In genomic region chr10:26798752-26799411, GRCm38 (mm10) we compare ENCODE assay signal across 8 mouse cellular contexts. TPM values are rescaled to one million over a fixed set of nuclear protein-coding genes. Genes with fewer than 3 reads are reported as not detected.
DNase-seq lines count a peak whose midpoint lies in the region; ATAC-seq and TF ChIP-seq lines count a peak whose summit lies in the region.

No protein-coding gene starts in this region.

- no peak for TF ChIP-seq POLR2A in kidney, adult 2 months (IDR thresholded peaks at IDR 0.05; ENCODE audit: low read depth, low read length)

- H3K4me2 ChIP-seq in heart, embryonic 14.5 days (ENCODE audit: low read length) = peak overlapping the region; percentile 14; the same call in 1 of the 2 replicates
- no peak overlapping the region for H3K4me2 ChIP-seq in hindbrain, embryonic 11.5 days (replicated peaks; ENCODE audit: low read depth, low read length)

- H3K27me3 ChIP-seq in kidney, adult 2 months (replicated peaks; ENCODE audit: control insufficient read depth, insufficient read depth, low read length) = no peaks in the 10 kb centered on the region
- no peaks in the 10 kb centered on the region for H3K27me3 ChIP-seq in heart, embryonic 14.5 days (ENCODE audit: control insufficient read depth, insufficient read depth, low read length)
- H3K27me3 ChIP-seq in hindbrain, embryonic 11.5 days (ENCODE audit: control insufficient read depth, insufficient read depth, low read length) = no peaks in the 10 kb centered on the region

- no peak; the same call in 1 of the 2 replicates for ATAC-seq in heart, embryonic 14.5 days (ENCODE audit: insufficient number of reproducible peaks, insufficient read depth, low FRiP score, low read depth)
- no peak for ATAC-seq in hindbrain, embryonic 11.5 days (ENCODE audit: low FRiP score)

- peak overlapping the region; percentile 37 for H3K27ac ChIP-seq in kidney, adult 2 months (ENCODE audit: insufficient read depth, low read depth, low read length)
- H3K27ac ChIP-seq in heart, embryonic 14.5 days (replicated peaks in 1 of 2; ENCODE audit: control insufficient read depth in 1 of 2, insufficient read depth in 1 of 2, low read depth in 2 of 2, low read length in 2 of 2) = peak overlapping the region; percentile 79 to 86
- no peak overlapping the region for H3K27ac ChIP-seq in hindbrain, embryonic 11.5 days (ENCODE audit: low read depth, low read length)

- WGBS in kidney, adult 2 months = 46% methylated on average over 10 of the region's 10 CpGs
- WGBS in heart, embryonic 14.5 days = 55% methylated on average over 10 of the region's 10 CpGs
- 84% methylated on average over 10 of the region's 10 CpGs for WGBS in hindbrain, embryonic 11.5 days

- no peaks in the 10 kb centered on the region for H3K9me3 ChIP-seq in heart, embryonic 14.5 days (ENCODE audit: control insufficient read depth, low read length)
- H3K9me3 ChIP-seq in hindbrain, embryonic 11.5 days (ENCODE audit: control insufficient read depth, low read length) = no peaks in the 10 kb centered on the region

- TF ChIP-seq CTCF in kidney, adult 2 months (conservative IDR thresholded peaks at IDR 0.05; ENCODE audit: insufficient read depth, insufficient read length, low read depth, low read length) = no peak

- no peaks in the 10 kb centered on the region for H3K36me3 ChIP-seq in kidney, adult 2 months (ENCODE audit: control insufficient read depth, insufficient read depth, low read length)
- H3K36me3 ChIP-seq in heart, embryonic 14.5 days (ENCODE audit: control insufficient read depth, insufficient read depth, low read length) = no peaks in the 10 kb centered on the region
- no peaks in the 10 kb centered on the region for H3K36me3 ChIP-seq in hindbrain, embryonic 11.5 days (ENCODE audit: control insufficient read depth, insufficient read depth, low read length)

- peaks cover 23% of the 10 kb centered on the region for H3K4me1 ChIP-seq in kidney, adult 2 months (ENCODE audit: control insufficient read depth, insufficient read depth, low read length)
- H3K4me1 ChIP-seq in heart, embryonic 14.5 days (ENCODE audit: control insufficient read depth in 2 of 2, insufficient read depth in 2 of 2, low read length in 2 of 2) = peaks cover 14 to 28% of the 10 kb centered on the region in 2 experiments
- no peaks in the 10 kb centered on the region for H3K4me1 ChIP-seq in hindbrain, embryonic 11.5 days (replicated peaks; ENCODE audit: control insufficient read depth, insufficient read depth, low read length)

- no peak overlapping the region for H3K9ac ChIP-seq in heart, embryonic 14.5 days (ENCODE audit: low read length)
- no peak overlapping the region for H3K9ac ChIP-seq in hindbrain, embryonic 11.5 days (ENCODE audit: low read depth, low read length)

- DNase-seq in kidney, adult 2 months = peak; percentile 27
- DNase-seq in kidney, postnatal 4 days = no peak
- DNase-seq in CD4-positive, CD25-positive, alpha-beta regulatory T cell, adult 2 months (ENCODE audit: low read depth, low spot score) = peak; percentile 54
- peak; percentile 32 to 37 for DNase-seq in monocyte, adult 2 months (ENCODE audit: low read depth in 1 of 2, low spot score in 2 of 2)
- DNase-seq in frontal cortex, postnatal 14 days (ENCODE audit: low spot score in 2 of 2) = no peak
- no peak for DNase-seq in hindbrain, embryonic 11.5 days (ENCODE audit: low spot score)
- no peak for DNase-seq in embryo, embryonic 11 days

- no peak overlapping the region for H3K4me3 ChIP-seq in kidney, adult 2 months (ENCODE audit: insufficient read depth, low read depth, low read length)
- H3K4me3 ChIP-seq in heart, embryonic 14.5 days (ENCODE audit: control insufficient read depth in 1 of 2, insufficient read depth in 1 of 2, low read depth in 1 of 2, low read length in 2 of 2) = no peak overlapping the region
- no peak overlapping the region for H3K4me3 ChIP-seq in hindbrain, embryonic 11.5 days (ENCODE audit: low read depth, low read length)

RNA-seq across cellular contexts. Expression of gene Arhgap18, which starts 45.7 kb away (rescaled TPM):
- 7.4 and 10.7 TPM in 2 replicates for polyA plus RNA-seq in kidney, adult 2 months (2012; rRNA removed)
- 44.3 and 44.9 TPM in 2 replicates for polyA plus RNA-seq in heart, embryonic 14.5 days (2014; fragmentation: Nextera tagmentation; extraction: Ambion mirVana)
- 12.0 and 12.9 TPM in 2 replicates for polyA plus RNA-seq in hindbrain, embryonic 11.5 days (2014; fragmentation: Nextera tagmentation; extraction: Ambion mirVana)

Comparison
In these comparisons a context has a peak if more than half of its experiments do, and no peak if none do; other contexts are left out.
1. DNase-seq: peak in kidney, adult 2 months (single experiment), CD4-positive, CD25-positive, alpha-beta regulatory T cell, adult 2 months (single experiment) and monocyte, adult 2 months (2 of 2); none in kidney, postnatal 4 days (0 of 2), frontal cortex, postnatal 14 days (0 of 2), hindbrain, embryonic 11.5 days (single experiment) and embryo, embryonic 11 days (single experiment).